Mouse (Mus musculus): ENCODE results near the gene Hist4h4. TPM values are rescaled to one million over a fixed set of nuclear protein-coding genes. Genes with fewer than 3 reads are reported as not detected.
"Not testable (repeated sequence)": the region's sequence is repeated elsewhere in the genome, so short reads cannot be mapped to it uniquely, and the experiment has no call there.

Hist4h4 gene
- polyA plus RNA-seq, 1 experiment from 2014 or later: 1.2 TPM

DNA sequence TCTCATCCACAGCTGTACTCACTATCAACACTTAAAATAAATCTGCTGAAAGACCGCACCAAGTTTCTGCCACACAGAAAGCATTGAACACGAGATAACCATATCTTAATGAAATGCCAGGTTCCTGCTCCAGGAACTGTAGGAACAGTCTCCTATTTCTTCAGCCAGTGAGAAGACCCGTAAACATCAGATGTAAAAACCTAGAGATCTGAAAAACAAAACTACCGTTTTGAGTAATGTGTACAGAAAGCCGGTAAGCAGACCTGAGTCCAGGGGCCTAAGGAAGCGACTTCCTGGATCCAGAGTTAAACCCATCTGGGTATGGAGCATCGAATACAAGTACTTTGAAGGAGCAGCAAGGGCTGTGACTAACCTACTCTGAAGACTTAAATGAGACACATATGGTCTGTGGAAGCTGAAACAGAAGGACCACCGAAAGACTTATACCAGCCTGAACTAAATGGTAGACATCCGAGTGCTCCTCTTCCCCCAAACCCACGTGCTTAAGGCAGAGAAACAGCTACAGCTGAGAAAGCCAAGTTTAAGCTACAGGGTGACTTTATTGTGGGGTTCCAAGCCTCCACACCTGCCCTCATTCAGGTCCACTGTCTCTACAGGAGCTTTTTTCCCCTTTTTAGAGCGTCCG lies 999 bp downstream of the Hist4h4 start:
- H3K9me3 ChIP-seq (ENCODE audit: control insufficient read depth, low read length): no peaks in the 10 kb centered on the region
- no peaks in the 10 kb centered on the region for H3K36me3 ChIP-seq (ENCODE audit: control insufficient read depth, insufficient read depth, low read length)
- peak overlapping the region; percentile 83 for H3K4me3 ChIP-seq (ENCODE audit: low read length)
- ATAC-seq (ENCODE audit: low FRiP score, low TSS enrichment): no peak
- H3K27ac ChIP-seq (ENCODE audit: low read depth, low read length): peak overlapping the region; percentile 100
- H3K27me3 ChIP-seq (ENCODE audit: control insufficient read depth, insufficient read depth, low read length): no peaks in the 10 kb centered on the region
- 18% methylated on average over 12 of the region's 12 CpGs for WGBS
- H3K4me1 ChIP-seq (ENCODE audit: control insufficient read depth, insufficient read depth, low read length): peaks cover 8% of the 10 kb centered on the region; the same call in 1 of the 2 replicates
- peak overlapping the region; percentile 89 for H3K4me2 ChIP-seq (replicated peaks; ENCODE audit: low read depth, low read length)
- peak overlapping the region; percentile 96 for H3K9ac ChIP-seq (ENCODE audit: low read depth, low read length)

- no peak overlapping the region for H3K27ac ChIP-seq (ENCODE audit: low read depth, low read length)
- H3K9me3 ChIP-seq (ENCODE audit: control insufficient read depth, low read length): no peaks in the 10 kb centered on the region
- H3K4me2 ChIP-seq (replicated peaks; ENCODE audit: low read depth, low read length): no peak overlapping the region
- no peak overlapping the region for H3K4me3 ChIP-seq (ENCODE audit: low read length)
- H3K9ac ChIP-seq (ENCODE audit: low read depth, low read length): no peak overlapping the region
- H3K27me3 ChIP-seq (ENCODE audit: control insufficient read depth, insufficient read depth, low read length): no peaks in the 10 kb centered on the region
- ATAC-seq (ENCODE audit: low FRiP score, low TSS enrichment): no peak
- no peaks in the 10 kb centered on the region for H3K36me3 ChIP-seq (ENCODE audit: control insufficient read depth, insufficient read depth, low read length)
- peaks cover 8% of the 10 kb centered on the region; the same call in 1 of the 2 replicates for H3K4me1 ChIP-seq (ENCODE audit: control insufficient read depth, insufficient read depth, low read length)
- WGBS: 81% methylated on average over 6 of the region's 6 CpGs
Measured at GRCm38 (mm10) chr6:136801274-136801673, 2.9 kb downstream of the Hist4h4 start.

- Histone ChIP-seq H3K9me3 (ENCODE audit: control insufficient read depth, low read length) (no peaks in the 10 kb centered on the region), H3K4me1 (ENCODE audit: control insufficient read depth, insufficient read depth, low read length) (peaks cover 8% of the 10 kb centered on the region; the same call in 1 of the 2 replicates), H3K4me2 (replicated peaks; ENCODE audit: low read depth, low read length) (no peak overlapping the region), H3K27ac (ENCODE audit: low read depth, low read length) (no peak overlapping the region), H3K4me3 (ENCODE audit: low read length) (no peak overlapping the region), H3K27me3 (ENCODE audit: control insufficient read depth, insufficient read depth, low read length) (no peaks in the 10 kb centered on the region), H3K36me3 (ENCODE audit: control insufficient read depth, insufficient read depth, low read length) (no peaks in the 10 kb centered on the region), H3K9ac (ENCODE audit: low read depth, low read length) (no peak overlapping the region)
- ATAC-seq (ENCODE audit: low FRiP score, low TSS enrichment): no peak
- WGBS: 91% methylated on average over 8 of the region's 8 CpGs
Measured at GRCm38 (mm10) chr6:136800710-136801109, 3.5 kb downstream of the Hist4h4 start.

DNA sequence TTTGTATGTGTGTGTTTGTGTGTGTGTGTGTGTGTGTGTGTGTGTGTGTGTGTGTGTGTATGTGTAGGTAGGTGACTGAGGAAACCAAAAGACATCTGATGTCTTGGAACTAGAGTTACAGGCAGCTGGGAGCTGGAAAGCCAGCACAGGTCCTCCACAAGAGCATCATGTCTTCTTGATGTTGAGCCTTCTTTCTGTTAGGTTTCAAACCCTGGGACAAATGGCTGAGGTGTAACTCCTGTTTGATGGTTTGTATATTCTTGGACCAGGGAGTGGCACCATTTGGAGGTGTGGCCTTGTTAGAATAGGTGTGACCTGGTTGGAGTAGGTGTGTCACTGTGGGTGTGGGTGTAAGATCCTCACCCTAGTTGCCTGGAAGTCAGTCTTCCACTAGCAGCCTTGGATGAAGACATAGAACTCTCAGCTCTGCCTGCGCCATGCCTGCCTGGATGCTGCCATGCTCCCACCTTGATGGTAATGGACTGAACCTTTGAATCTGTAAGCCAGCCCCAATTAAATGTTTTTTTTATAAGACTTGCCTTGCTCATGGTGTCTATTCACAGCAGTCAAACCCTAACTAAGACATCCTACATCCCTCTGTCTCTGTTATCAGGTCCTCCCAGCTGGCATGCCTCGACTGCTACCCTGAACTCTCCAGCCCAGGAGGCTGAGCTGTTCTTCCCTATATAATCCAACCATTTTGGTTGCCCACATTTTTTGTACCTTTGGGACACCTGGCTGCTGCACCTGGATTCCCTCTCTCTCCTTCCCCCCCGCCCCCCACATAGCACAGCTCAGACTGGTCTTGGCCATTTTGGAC lies 6.1 kb downstream of the Hist4h4 start:
- WGBS: 83% methylated on average over 3 of the region's 3 CpGs
- not testable (repeated sequence) for H3K27ac ChIP-seq (ENCODE audit: low read depth, low read length); H3K9ac ChIP-seq (ENCODE audit: low read depth, low read length); H3K9me3 ChIP-seq (ENCODE audit: control insufficient read depth, low read length); H3K36me3 ChIP-seq (ENCODE audit: control insufficient read depth, insufficient read depth, low read length); H3K4me1 ChIP-seq (ENCODE audit: control insufficient read depth, insufficient read depth, low read length); ATAC-seq (ENCODE audit: low FRiP score, low TSS enrichment); H3K4me3 ChIP-seq (ENCODE audit: low read length); H3K4me2 ChIP-seq (replicated peaks; ENCODE audit: low read depth, low read length); H3K27me3 ChIP-seq (ENCODE audit: control insufficient read depth, insufficient read depth, low read length)

GRCm38 (mm10) chr6:136795850-136796249 lies 8.4 kb downstream of the Hist4h4 start:
- Histone ChIP-seq H3K27me3 (ENCODE audit: control insufficient read depth, insufficient read depth, low read length) (no peaks in the 10 kb centered on the region; the same call in 1 of the 2 replicates), H3K27ac (ENCODE audit: low read depth, low read length) (no peak overlapping the region), H3K9me3 (ENCODE audit: control insufficient read depth, low read length) (no peaks in the 10 kb centered on the region), H3K4me3 (ENCODE audit: low read length) (no peak overlapping the region), H3K4me1 (ENCODE audit: control insufficient read depth, insufficient read depth, low read length) (peaks cover 6% of the 10 kb centered on the region; the same call in 1 of the 2 replicates), H3K36me3 (ENCODE audit: control insufficient read depth, insufficient read depth, low read length) (no peaks in the 10 kb centered on the region), H3K4me2 (replicated peaks; ENCODE audit: low read depth, low read length) (no peak overlapping the region), H3K9ac (ENCODE audit: low read depth, low read length) (no peak overlapping the region)
- 45% methylated on average over 6 of the region's 6 CpGs for WGBS
- no peak; the same call in 1 of the 2 replicates for ATAC-seq (ENCODE audit: low FRiP score, low TSS enrichment)

GRCm38 (mm10) chr6:136795110-136795509 lies 9.1 kb downstream of the Hist4h4 start:
- no peak for ATAC-seq (ENCODE audit: low FRiP score, low TSS enrichment)
- no peak overlapping the region for H3K4me2 ChIP-seq (replicated peaks; ENCODE audit: low read depth, low read length)
- no peaks in the 10 kb centered on the region for H3K36me3 ChIP-seq (ENCODE audit: control insufficient read depth, insufficient read depth, low read length)
- peaks cover 6% of the 10 kb centered on the region; the same call in 1 of the 2 replicates for H3K4me1 ChIP-seq (ENCODE audit: control insufficient read depth, insufficient read depth, low read length)
- H3K4me3 ChIP-seq (ENCODE audit: low read length): no peak overlapping the region
- 44% methylated on average over 1 of the region's 1 CpGs for WGBS
- no peak overlapping the region for H3K27ac ChIP-seq (ENCODE audit: low read depth, low read length)
- H3K9me3 ChIP-seq (ENCODE audit: control insufficient read depth, low read length): no peaks in the 10 kb centered on the region
- H3K27me3 ChIP-seq (ENCODE audit: control insufficient read depth, insufficient read depth, low read length): no peaks in the 10 kb centered on the region; the same call in 1 of the 2 replicates
- no peak overlapping the region for H3K9ac ChIP-seq (ENCODE audit: low read depth, low read length)

- H3K27me3 ChIP-seq (ENCODE audit: control insufficient read depth, insufficient read depth, low read length): no peaks in the 10 kb centered on the region; the same call in 1 of the 2 replicates
- H3K4me1 ChIP-seq (ENCODE audit: control insufficient read depth, insufficient read depth, low read length): peaks cover 6% of the 10 kb centered on the region; the same call in 1 of the 2 replicates
- H3K27ac ChIP-seq (ENCODE audit: low read depth, low read length): no peak overlapping the region
- ATAC-seq (ENCODE audit: low FRiP score, low TSS enrichment): no peak; the same call in 1 of the 2 replicates
- H3K4me2 ChIP-seq (replicated peaks; ENCODE audit: low read depth, low read length): peak overlapping the region; percentile 68
- H3K36me3 ChIP-seq (ENCODE audit: control insufficient read depth, insufficient read depth, low read length): no peaks in the 10 kb centered on the region
- H3K9ac ChIP-seq (ENCODE audit: low read depth, low read length): peak overlapping the region; percentile 47; the same call in 1 of the 2 replicates
- WGBS: 1% methylated on average over 24 of the region's 24 CpGs
- peak overlapping the region; percentile 40 for H3K4me3 ChIP-seq (ENCODE audit: low read length)
- no peaks in the 10 kb centered on the region for H3K9me3 ChIP-seq (ENCODE audit: control insufficient read depth, low read length)
Measured at GRCm38 (mm10) chr6:136793831-136794525, 10.2 kb downstream of the Hist4h4 start.

- Histone ChIP-seq H3K4me3 (ENCODE audit: low read length) (peak overlapping the region; percentile 40), H3K9ac (ENCODE audit: low read depth, low read length) (0 out of 2 replicates have a peak overlapping the region, but pooled peaks have one; percentile 47), H3K36me3 (ENCODE audit: control insufficient read depth, insufficient read depth, low read length) (no peaks in the 10 kb centered on the region), H3K27me3 (ENCODE audit: control insufficient read depth, insufficient read depth, low read length) (no peaks in the 10 kb centered on the region; the same call in 1 of the 2 replicates), H3K4me2 (replicated peaks; ENCODE audit: low read depth, low read length) (peak overlapping the region; percentile 68), H3K9me3 (ENCODE audit: control insufficient read depth, low read length) (no peaks in the 10 kb centered on the region), H3K4me1 (ENCODE audit: control insufficient read depth, insufficient read depth, low read length) (peaks cover 6% of the 10 kb centered on the region; the same call in 1 of the 2 replicates), H3K27ac (ENCODE audit: low read depth, low read length) (no peak overlapping the region)
- no peak for ATAC-seq (ENCODE audit: low FRiP score, low TSS enrichment)
- 18% methylated on average over 16 of the region's 16 CpGs for WGBS
Measured at GRCm38 (mm10) chr6:136792884-136793758, 11.1 kb downstream of the Hist4h4 start.

All from kidney, embryonic 14.5 days (tissue).